Mouse (Mus musculus): ENCODE measurements at regions not wholly inside any gene's neighbourhood (a gene's known extent, or its start where the extent isn't known, plus 50 kb on each side); places are given as distances from the start of the nearest gene placed in this dataset.

- no peak for ATAC-seq (ENCODE audit: insufficient number of reproducible peaks, insufficient read depth, low FRiP score, low read depth)
- WGBS = 92% methylated on average over 4 of the region's 4 CpGs
- H3K4me2 ChIP-seq (replicated peaks; ENCODE audit: low read depth, low read length) = no peak overlapping the region
- H3K4me1 ChIP-seq (ENCODE audit: control insufficient read depth, insufficient read depth, low read length) = no peaks in the 10 kb centered on the region
- no peak overlapping the region for H3K4me3 ChIP-seq (ENCODE audit: low read depth, low read length)
- H3K9ac ChIP-seq (replicated peaks; ENCODE audit: low read depth, low read length) = no peak overlapping the region
- no peaks in the 10 kb centered on the region for H3K27me3 ChIP-seq (ENCODE audit: control insufficient read depth, insufficient read depth, low read length)
- H3K27ac ChIP-seq (ENCODE audit: low read length) = no peak overlapping the region
- no peaks in the 10 kb centered on the region for H3K36me3 ChIP-seq (ENCODE audit: control insufficient read depth, insufficient read depth, low read length)
- H3K9me3 ChIP-seq (ENCODE audit: control insufficient read depth, low read depth, low read length) = no peaks in the 10 kb centered on the region
Measured at GRCm38 (mm10) chr15:96944741-96945140, 111.0 kb downstream of the Slc38a4 start.

- no peak overlapping the region for H3K27ac ChIP-seq (ENCODE audit: low read length)
- no peak overlapping the region for H3K9ac ChIP-seq (replicated peaks; ENCODE audit: low read depth, low read length)
- no peaks in the 10 kb centered on the region for H3K9me3 ChIP-seq (ENCODE audit: control insufficient read depth, low read depth, low read length)
- no peaks in the 10 kb centered on the region for H3K36me3 ChIP-seq (ENCODE audit: control insufficient read depth, insufficient read depth, low read length)
- H3K4me1 ChIP-seq (ENCODE audit: control insufficient read depth, insufficient read depth, low read length) = no peaks in the 10 kb centered on the region
- ATAC-seq (ENCODE audit: insufficient number of reproducible peaks, insufficient read depth, low FRiP score, low read depth) = no peak
- no peak overlapping the region for H3K4me2 ChIP-seq (replicated peaks; ENCODE audit: low read depth, low read length)
- 93% methylated on average over 4 of the region's 4 CpGs for WGBS
- H3K27me3 ChIP-seq (ENCODE audit: control insufficient read depth, insufficient read depth, low read length) = no peaks in the 10 kb centered on the region
- no peak overlapping the region for H3K4me3 ChIP-seq (ENCODE audit: low read depth, low read length)
Measured at GRCm38 (mm10) chr15:96942651-96943050, 113.1 kb downstream of the Slc38a4 start.

- no peak overlapping the region for H3K9ac ChIP-seq (replicated peaks; ENCODE audit: low read depth, low read length)
- no peak overlapping the region for H3K4me3 ChIP-seq (ENCODE audit: low read depth, low read length)
- no peak for ATAC-seq (ENCODE audit: insufficient number of reproducible peaks, insufficient read depth, low FRiP score, low read depth)
- H3K36me3 ChIP-seq (ENCODE audit: control insufficient read depth, insufficient read depth, low read length) = no peaks in the 10 kb centered on the region
- H3K27me3 ChIP-seq (ENCODE audit: control insufficient read depth, insufficient read depth, low read length) = no peaks in the 10 kb centered on the region
- H3K27ac ChIP-seq (ENCODE audit: low read length) = no peak overlapping the region
- H3K9me3 ChIP-seq (ENCODE audit: control insufficient read depth, low read depth, low read length) = no peaks in the 10 kb centered on the region
- WGBS = 55% methylated on average over 4 of the region's 4 CpGs
- no peak overlapping the region for H3K4me2 ChIP-seq (replicated peaks; ENCODE audit: low read depth, low read length)
- H3K4me1 ChIP-seq (ENCODE audit: control insufficient read depth, insufficient read depth, low read length) = no peaks in the 10 kb centered on the region
Measured at GRCm38 (mm10) chr15:96938406-96938805, 117.3 kb downstream of the Slc38a4 start.

- ATAC-seq (ENCODE audit: insufficient number of reproducible peaks, insufficient read depth, low FRiP score, low read depth) = no peak
- WGBS = 57% methylated on average over 6 of the region's 6 CpGs
- Histone ChIP-seq H3K36me3 (ENCODE audit: control insufficient read depth, insufficient read depth, low read length) (no peaks in the 10 kb centered on the region), H3K4me1 (ENCODE audit: control insufficient read depth, insufficient read depth, low read length) (no peaks in the 10 kb centered on the region), H3K27ac (ENCODE audit: low read length) (no peak overlapping the region), H3K27me3 (ENCODE audit: control insufficient read depth, insufficient read depth, low read length) (no peaks in the 10 kb centered on the region), H3K9me3 (ENCODE audit: control insufficient read depth, low read depth, low read length) (no peaks in the 10 kb centered on the region), H3K4me2 (replicated peaks; ENCODE audit: low read depth, low read length) (no peak overlapping the region), H3K9ac (replicated peaks; ENCODE audit: low read depth, low read length) (no peak overlapping the region), H3K4me3 (ENCODE audit: low read depth, low read length) (no peak overlapping the region)
Measured at GRCm38 (mm10) chr15:96937623-96938022, 118.1 kb downstream of the Slc38a4 start.

GRCm38 (mm10) chr15:96936705-96937346 is 118.9 kb downstream of the Slc38a4 start:
- H3K36me3 ChIP-seq (ENCODE audit: control insufficient read depth, insufficient read depth, low read length) = no peaks in the 10 kb centered on the region
- H3K4me1 ChIP-seq (ENCODE audit: control insufficient read depth, insufficient read depth, low read length) = no peaks in the 10 kb centered on the region
- H3K27ac ChIP-seq (ENCODE audit: low read length) = no peak overlapping the region
- peak; percentile 93; the same call in 1 of the 2 replicates for ATAC-seq (ENCODE audit: insufficient number of reproducible peaks, insufficient read depth, low FRiP score, low read depth)
- no peak overlapping the region for H3K9ac ChIP-seq (replicated peaks; ENCODE audit: low read depth, low read length)
- peak overlapping the region; percentile 28 for H3K4me2 ChIP-seq (replicated peaks; ENCODE audit: low read depth, low read length)
- WGBS = 3% methylated on average over 18 of the region's 18 CpGs
- H3K9me3 ChIP-seq (ENCODE audit: control insufficient read depth, low read depth, low read length) = no peaks in the 10 kb centered on the region
- 0 out of 2 replicates have a peak overlapping the region, but pooled peaks have one; percentile 13 for H3K4me3 ChIP-seq (ENCODE audit: low read depth, low read length)
- no peaks in the 10 kb centered on the region for H3K27me3 ChIP-seq (ENCODE audit: control insufficient read depth, insufficient read depth, low read length)

DNA sequence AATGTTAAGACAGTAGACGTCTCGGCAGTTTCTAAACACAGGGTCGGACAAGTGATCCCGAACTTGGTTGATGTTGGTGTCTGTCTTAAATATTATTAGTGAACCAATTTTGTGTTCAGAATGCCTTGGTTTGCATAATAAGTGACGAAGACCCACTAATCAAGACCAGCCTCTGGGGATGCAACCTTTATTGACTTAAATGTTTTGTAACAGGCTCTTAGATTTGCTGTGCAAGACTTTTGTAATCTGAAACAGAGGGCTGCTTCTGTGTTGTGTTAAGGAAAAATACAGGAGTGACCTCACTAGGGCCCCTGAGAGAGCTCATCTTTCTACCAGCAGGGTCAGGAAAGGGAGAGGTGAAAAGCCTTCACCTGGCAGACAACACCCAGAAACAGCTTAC is 119.5 kb downstream of the Slc38a4 start:
- H3K9ac ChIP-seq (replicated peaks; ENCODE audit: low read depth, low read length) = no peak overlapping the region
- no peaks in the 10 kb centered on the region for H3K36me3 ChIP-seq (ENCODE audit: control insufficient read depth, insufficient read depth, low read length)
- H3K27me3 ChIP-seq (ENCODE audit: control insufficient read depth, insufficient read depth, low read length) = no peaks in the 10 kb centered on the region
- no peak overlapping the region for H3K27ac ChIP-seq (ENCODE audit: low read length)
- WGBS = 66% methylated on average over 5 of the region's 5 CpGs
- H3K4me3 ChIP-seq (ENCODE audit: low read depth, low read length) = no peak overlapping the region
- no peaks in the 10 kb centered on the region for H3K9me3 ChIP-seq (ENCODE audit: control insufficient read depth, low read depth, low read length)
- peak overlapping the region; percentile 28; the same call in 1 of the 2 replicates for H3K4me2 ChIP-seq (replicated peaks; ENCODE audit: low read depth, low read length)
- no peaks in the 10 kb centered on the region for H3K4me1 ChIP-seq (ENCODE audit: control insufficient read depth, insufficient read depth, low read length)
- peak; percentile 30; the same call in 1 of the 2 replicates for ATAC-seq (ENCODE audit: insufficient number of reproducible peaks, insufficient read depth, low FRiP score, low read depth)

GRCm38 (mm10) chr15:96933451-96933850 is 122.3 kb downstream of the Slc38a4 start:
- H3K36me3 ChIP-seq (ENCODE audit: control insufficient read depth, insufficient read depth, low read length) = no peaks in the 10 kb centered on the region
- no peak for ATAC-seq (ENCODE audit: insufficient number of reproducible peaks, insufficient read depth, low FRiP score, low read depth)
- no peak overlapping the region for H3K27ac ChIP-seq (ENCODE audit: low read length)
- H3K4me1 ChIP-seq (ENCODE audit: control insufficient read depth, insufficient read depth, low read length) = no peaks in the 10 kb centered on the region
- H3K9ac ChIP-seq (replicated peaks; ENCODE audit: low read depth, low read length) = no peak overlapping the region
- H3K4me2 ChIP-seq (replicated peaks; ENCODE audit: low read depth, low read length) = no peak overlapping the region
- no peaks in the 10 kb centered on the region for H3K9me3 ChIP-seq (ENCODE audit: control insufficient read depth, low read depth, low read length)
- H3K27me3 ChIP-seq (ENCODE audit: control insufficient read depth, insufficient read depth, low read length) = no peaks in the 10 kb centered on the region
- H3K4me3 ChIP-seq (ENCODE audit: low read depth, low read length) = no peak overlapping the region
- WGBS = 38% methylated on average over 3 of the region's 3 CpGs

- no peak overlapping the region for H3K9ac ChIP-seq (replicated peaks; ENCODE audit: low read depth, low read length)
- ATAC-seq (ENCODE audit: insufficient number of reproducible peaks, insufficient read depth, low FRiP score, low read depth) = no peak
- WGBS = 76% methylated on average over 6 of the region's 6 CpGs
- no peaks in the 10 kb centered on the region for H3K27me3 ChIP-seq (ENCODE audit: control insufficient read depth, insufficient read depth, low read length)
- H3K4me3 ChIP-seq (ENCODE audit: low read depth, low read length) = no peak overlapping the region
- H3K27ac ChIP-seq (ENCODE audit: low read length) = no peak overlapping the region
- no peaks in the 10 kb centered on the region for H3K36me3 ChIP-seq (ENCODE audit: control insufficient read depth, insufficient read depth, low read length)
- no peaks in the 10 kb centered on the region for H3K9me3 ChIP-seq (ENCODE audit: control insufficient read depth, low read depth, low read length)
- H3K4me1 ChIP-seq (ENCODE audit: control insufficient read depth, insufficient read depth, low read length) = no peaks in the 10 kb centered on the region
- H3K4me2 ChIP-seq (replicated peaks; ENCODE audit: low read depth, low read length) = no peak overlapping the region
Measured at GRCm38 (mm10) chr15:96930531-96930930, 125.2 kb downstream of the Slc38a4 start.

DNA sequence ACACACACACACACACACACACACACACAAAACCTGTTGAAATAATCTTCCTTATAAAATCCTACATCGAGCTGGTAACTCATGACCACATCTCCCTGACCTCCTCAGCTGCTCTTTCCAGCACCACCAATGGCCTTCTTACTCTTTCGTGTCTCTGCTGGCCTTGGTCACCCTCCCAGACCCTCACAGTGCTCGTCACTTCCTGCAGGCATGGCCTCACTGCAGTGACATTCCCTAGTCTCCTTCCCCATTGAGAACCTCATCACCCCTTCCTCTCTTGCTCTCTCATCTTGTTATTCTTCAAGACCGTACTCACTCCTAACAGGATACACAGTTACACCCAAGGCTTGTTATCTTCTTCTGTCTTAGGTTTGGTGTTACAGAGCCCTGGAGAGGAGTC is 126.0 kb downstream of the Slc38a4 start:
- WGBS = 81% methylated on average over 4 of the region's 4 CpGs
- no peaks in the 10 kb centered on the region for H3K9me3 ChIP-seq (ENCODE audit: control insufficient read depth, low read depth, low read length)
- no peaks in the 10 kb centered on the region for H3K36me3 ChIP-seq (ENCODE audit: control insufficient read depth, insufficient read depth, low read length)
- H3K4me2 ChIP-seq (replicated peaks; ENCODE audit: low read depth, low read length) = no peak overlapping the region
- H3K4me1 ChIP-seq (ENCODE audit: control insufficient read depth, insufficient read depth, low read length) = no peaks in the 10 kb centered on the region
- no peak overlapping the region for H3K9ac ChIP-seq (replicated peaks; ENCODE audit: low read depth, low read length)
- no peak overlapping the region for H3K4me3 ChIP-seq (ENCODE audit: low read depth, low read length)
- no peaks in the 10 kb centered on the region for H3K27me3 ChIP-seq (ENCODE audit: control insufficient read depth, insufficient read depth, low read length)
- H3K27ac ChIP-seq (ENCODE audit: low read length) = no peak overlapping the region
- ATAC-seq (ENCODE audit: insufficient number of reproducible peaks, insufficient read depth, low FRiP score, low read depth) = no peak

Measured in stomach, embryonic 14.5 days (tissue).